Mouse (Mus musculus): ENCODE results near the gene Samd4b.

The Samd4b gene

DNA sequence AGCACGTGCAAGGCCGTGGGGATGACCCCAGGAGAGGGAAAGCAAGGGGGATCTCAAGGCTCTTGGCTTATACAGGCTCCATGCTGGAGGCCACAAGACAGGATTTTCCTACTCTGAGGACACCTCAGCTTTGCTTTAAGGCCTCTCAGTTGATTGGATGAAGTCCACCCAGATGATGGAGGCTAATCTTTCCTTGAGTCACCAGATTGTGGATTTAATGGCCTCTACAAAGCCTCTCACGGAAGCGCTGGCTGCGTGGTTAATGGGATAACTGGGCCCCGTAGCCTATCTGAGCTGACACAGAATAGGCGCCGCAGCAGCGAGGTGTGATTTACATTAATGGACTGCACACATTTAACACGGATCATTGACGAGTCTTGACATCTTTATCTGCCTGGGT, 102.5 kb downstream of the Samd4b start:
- DNase-seq (ENCODE audit: low read depth): no peak

DNA sequence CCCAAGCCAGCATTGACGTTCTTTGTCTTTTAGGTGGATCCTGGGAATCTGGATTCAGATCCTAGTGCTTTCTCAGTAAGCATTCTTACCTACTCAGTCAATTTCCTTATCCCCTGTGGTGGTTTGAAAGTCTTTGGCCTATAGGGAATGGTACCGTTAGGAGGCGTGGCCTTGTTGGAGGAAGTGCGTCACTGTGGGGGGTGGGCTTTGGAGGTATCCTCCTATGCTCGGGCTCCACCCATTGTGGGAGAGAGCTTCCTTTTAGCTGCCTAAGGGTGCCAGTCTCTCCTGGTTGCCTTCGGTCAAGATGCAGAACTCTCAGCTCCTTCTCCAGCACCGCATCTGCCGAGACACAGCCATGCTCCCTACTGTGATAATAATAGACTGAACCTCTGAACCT, 105.6 kb downstream of the Samd4b start:
- DNase-seq (ENCODE audit: low read depth): no peak

DNA sequence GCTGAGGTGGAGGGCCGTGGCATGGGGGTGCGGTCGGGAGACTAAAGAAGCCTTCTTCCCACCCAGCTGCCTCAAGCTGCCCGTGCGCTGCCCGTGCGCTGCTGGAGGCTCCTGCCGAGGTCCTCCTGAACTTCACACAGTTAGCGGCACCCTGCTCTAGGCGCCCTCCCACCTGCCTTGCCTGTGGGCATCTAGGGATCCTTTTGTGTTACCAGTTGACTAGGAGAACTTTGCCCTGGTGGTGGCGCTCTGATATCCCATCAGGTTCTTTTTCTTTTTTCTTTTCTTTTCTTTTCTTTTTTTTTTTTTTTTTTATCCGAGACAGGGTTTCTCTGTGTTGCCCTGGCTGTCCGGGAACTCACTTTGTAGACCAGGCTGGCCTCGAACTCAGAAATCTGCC, 107.0 kb downstream of the Samd4b start:
- no peak for DNase-seq (ENCODE audit: low read depth)

DNA sequence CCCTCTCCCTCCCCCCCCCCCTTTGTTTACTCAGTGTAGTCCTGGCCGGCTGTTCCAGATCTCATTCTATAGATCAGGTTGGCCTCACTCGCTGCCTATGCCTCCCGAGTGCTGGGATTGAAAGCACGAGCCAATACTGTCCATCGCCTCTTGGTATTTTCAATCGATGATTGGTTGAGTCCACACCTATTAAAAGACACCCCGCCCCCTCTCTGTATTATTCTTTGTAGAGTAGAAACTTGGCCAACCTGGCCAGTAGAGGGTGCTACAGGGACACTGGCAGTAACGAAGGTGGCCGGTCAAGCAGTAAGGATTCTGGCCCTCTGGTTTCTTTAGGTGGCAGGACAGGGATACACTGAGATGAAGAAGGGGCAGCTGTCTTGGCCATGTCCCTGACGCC, 107.5 kb downstream of the Samd4b start:
- peak; percentile 46 for DNase-seq (ENCODE audit: low read depth)

DNA sequence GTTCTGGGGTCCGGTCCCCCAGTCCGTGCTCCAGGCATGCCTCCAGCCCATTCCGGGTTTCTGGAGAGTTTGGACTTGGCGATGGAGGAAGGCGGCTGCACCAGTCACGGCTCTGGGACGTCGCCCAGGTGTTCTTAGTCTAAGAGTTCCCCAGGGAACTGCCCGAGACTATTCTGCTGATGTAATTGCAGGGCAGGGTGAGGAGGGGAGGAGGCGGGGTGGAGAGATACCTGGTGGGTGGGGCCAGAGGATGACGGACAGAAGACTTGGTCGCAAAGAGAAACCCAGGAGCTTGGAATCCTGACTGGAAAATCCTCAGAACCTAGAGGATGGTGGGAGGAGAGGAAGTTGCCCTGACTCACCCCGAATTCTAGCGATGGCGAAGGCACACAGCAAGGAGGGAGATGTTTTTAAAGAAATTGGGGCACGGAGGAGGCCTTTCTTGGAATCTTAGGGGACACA, 109.9 kb downstream of the Samd4b start:
- peak; percentile 72 for DNase-seq (ENCODE audit: low read depth)

DNA sequence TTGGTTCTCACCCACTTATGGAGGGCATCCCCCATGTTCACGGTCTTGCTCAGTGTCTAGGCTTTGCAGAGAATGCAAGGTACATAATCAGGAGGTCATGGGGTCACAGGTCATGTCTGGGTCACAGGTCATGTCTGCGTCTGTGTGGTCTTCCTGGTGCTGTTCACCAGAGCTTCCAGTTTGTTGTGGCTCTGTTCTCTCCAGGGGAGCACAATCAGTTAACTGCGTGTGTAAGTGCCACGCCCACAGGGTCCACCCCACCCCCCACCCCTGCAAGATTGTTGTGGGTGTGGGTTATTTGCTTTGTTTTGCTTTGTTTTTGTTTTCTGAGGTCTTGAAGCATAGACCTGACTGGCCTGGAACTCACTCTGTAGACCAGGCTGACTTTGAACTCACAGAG, 113.8 kb downstream of the Samd4b start:
- DNase-seq (ENCODE audit: low read depth): no peak

DNA sequence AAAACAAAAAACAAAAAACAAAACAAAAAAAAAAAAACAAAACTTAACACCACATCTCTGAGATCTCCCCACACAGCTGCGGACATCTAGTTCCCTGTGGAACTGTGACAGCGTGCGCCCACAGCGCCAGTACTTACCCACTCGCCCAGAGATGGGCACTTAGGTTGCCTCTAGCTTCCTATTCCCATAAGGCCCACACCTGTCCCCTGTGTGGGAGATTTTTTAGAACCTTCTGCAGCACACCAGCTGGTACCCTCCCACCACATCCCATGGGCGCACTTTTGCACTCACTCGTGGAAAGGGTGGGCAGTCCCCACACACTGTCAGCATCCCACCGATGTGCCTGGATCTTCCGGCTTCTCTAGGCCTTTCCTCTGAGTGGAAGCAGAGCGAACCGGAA, 115.1 kb downstream of the Samd4b start:
- DNase-seq (ENCODE audit: low read depth): no peak

DNA sequence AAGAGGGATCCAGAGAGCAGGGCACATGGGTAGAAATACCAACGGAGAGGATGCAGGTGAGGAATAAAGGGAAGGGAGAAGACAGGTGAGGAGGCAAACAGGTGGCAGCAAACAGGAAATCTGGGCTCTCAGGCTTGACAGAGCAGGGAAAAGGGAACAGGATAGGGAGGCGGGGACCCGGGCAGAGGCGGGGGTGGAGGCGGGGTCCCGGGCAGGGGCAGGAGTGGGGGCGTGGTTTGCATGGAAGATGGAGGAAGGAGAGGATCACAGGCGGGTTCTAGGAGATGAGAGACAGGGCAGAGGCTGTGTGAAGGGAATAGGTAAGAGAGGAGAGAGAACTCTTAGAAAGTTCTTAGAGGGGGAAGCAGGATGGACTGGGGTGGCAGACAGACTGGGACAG, 119.1 kb downstream of the Samd4b start:
- DNase-seq (ENCODE audit: low read depth): no peak

DNA sequence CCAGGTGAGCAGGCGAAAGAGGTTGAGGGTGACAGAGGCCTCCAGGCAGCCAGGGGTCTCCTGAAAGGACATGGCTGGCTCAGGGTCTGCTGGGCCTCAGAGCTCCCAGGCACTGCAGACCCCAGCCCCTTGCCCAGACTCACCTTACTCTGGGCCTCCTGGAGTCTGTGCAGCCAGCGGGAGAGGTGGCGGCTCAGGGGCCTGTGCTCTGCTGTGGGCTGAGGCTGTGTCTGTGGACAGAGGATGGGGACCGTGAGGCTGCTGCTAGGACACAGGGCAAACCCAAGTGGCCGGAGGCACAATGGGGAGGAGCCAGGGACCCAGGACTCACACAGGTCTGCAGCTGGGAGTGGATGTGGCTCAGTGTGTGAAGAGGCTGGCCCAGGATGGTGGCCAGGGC, 120.6 kb downstream of the Samd4b start:
- no peak for DNase-seq (ENCODE audit: low read depth)

DNA sequence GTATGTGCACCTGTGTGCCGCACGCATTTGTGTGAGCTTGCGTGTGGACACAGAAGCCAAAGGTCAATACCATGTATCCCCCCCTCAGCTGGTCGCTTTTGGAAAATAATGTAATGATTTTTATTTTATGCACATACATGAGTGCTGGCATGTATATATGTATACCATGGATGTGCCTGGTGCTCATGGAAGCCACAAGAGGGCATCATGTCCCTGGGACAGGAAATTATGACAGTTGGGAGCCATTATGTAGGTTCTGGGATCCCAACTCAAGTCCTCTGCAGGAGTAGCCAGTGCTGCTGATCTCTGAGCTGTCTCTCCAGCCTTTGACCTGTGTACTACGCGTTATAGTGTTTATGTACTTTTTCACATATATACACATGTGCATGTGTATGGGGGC, 121.8 kb downstream of the Samd4b start:
- DNase-seq (ENCODE audit: low read depth): no peak

DNA sequence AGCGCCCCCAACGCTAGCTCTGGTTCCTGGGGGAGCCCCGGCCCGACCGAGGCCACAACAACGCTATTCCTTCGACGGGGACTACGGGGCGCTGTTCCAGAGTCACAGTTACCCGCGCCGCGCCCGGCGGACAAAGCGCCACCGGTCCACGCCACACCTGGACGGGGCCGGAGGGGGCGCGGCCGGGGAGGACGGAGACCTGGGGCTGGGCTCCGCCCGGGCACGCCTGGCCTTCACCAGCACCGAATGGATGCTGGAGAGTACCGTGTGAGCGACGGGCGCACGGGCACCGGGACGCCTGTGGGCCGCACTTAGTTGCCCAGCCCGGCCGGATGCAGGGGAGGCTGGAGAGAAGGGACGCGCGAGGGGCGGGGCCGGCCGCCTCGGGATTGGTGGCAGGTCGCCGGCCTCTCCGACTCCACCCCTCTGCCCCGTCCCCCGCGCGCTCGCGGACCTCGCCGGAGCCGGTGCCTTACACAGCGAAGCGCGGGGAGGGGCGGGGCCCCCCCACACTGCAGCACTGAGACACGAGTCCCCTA, 130.7 kb downstream of the Samd4b start:
- DNase-seq (ENCODE audit: low read depth): no peak

DNA sequence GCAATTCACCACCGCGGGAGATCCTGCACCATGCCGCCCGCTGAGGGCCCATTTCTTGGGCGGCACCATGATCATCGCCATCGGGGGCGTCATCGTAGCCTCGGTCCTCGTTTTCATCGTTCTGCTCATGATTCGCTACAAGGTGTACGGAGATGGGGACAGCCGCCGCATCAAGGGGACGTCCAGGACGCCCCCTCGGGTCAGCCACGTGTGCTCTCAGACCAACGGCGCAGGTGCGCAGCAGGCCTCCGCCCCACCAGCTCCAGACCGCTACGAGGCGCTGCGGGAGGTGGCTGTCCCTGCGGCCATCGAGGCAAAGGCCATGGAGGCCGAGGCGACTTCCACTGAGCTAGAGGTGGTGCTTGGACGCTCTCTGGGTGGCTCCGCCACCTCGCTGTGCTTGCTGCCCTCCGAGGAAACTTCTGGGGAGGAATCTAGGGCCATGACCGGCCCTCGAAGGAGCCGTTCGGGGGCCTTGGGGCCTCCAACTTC, 131.2 kb downstream of the Samd4b start:
- DNase-seq (ENCODE audit: low read depth): no peak

DNA sequence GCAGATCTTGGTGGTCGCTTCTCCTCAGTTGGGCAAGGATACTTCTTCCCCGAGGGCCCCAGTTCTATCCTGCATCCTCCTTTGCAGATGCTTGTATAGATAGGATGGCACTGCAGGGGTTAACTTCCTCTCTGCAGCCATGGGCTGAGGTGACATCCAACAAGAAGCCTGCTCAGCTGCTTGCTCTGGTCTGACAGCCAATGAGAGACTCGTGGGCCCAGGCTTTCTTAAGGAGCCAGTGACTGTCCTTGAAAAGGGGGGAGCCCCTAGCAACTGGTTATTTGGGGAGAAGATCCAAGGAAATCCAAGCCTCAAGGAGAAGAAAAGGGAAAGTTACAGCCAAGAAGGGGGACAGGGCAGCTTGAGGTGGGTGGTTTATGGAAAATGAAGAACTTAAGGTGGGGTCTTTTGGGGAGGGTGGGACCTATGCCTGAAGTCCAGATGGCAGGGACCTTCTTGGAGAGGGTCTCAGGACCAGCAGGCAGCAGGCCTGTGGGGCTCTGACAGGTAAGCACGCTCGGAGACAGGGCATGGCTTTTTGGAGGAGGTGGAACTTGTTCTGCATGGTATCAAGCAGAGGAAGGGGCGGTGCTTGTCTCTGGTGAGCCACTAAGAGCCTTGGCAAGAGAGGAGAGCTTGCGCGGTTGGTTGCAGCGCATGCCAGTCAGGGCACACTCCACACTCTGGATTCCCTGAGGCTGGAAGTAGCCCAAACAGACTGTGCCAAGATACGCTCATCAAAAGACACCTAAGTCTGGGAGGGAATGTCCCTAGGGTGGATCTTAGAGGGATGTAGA, 133.3 kb downstream of the Samd4b start:
- DNase-seq (ENCODE audit: low read depth): peak; percentile 65

DNA sequence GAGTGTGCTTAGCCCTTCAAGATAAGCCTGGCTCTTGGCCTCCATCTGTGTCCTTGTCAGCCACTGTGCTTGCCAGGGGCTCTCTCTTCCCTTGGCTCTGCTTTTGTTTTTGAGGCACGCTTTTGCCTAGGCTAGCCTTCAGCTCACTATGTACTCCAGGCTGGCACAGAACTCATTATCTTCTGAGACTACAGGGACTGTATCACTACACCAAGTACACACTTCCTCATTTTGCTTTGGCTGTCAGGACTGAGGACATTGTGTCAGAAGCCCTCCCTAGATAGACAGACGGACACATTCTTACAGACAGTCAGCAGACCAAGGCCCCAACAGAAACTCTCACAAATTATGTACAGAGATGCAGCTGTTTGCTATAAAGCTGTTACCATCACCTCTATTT, 135.2 kb downstream of the Samd4b start:
- no peak for DNase-seq (ENCODE audit: low read depth)

DNA sequence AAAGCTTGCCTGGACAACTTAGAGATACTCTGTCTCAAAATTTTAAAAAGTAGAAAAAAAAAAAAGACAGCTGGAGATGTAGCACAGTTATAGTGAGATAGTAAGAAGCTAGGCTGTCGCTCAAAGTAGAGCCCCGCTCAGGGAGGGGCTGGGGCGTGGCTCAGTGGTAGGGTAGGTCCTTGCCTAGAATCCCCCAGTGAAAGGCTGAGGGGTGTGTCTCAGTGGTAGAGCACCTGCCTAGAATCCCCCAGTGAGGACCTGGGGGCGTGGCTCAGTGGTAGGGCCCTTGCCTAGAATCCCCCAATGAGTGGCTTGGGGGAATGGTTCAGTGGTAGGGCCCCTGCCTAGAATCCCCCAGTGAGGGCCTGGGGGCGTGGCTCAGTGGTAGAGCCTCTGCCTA, 137.6 kb downstream of the Samd4b start:
- DNase-seq (ENCODE audit: low read depth): no peak

DNA sequence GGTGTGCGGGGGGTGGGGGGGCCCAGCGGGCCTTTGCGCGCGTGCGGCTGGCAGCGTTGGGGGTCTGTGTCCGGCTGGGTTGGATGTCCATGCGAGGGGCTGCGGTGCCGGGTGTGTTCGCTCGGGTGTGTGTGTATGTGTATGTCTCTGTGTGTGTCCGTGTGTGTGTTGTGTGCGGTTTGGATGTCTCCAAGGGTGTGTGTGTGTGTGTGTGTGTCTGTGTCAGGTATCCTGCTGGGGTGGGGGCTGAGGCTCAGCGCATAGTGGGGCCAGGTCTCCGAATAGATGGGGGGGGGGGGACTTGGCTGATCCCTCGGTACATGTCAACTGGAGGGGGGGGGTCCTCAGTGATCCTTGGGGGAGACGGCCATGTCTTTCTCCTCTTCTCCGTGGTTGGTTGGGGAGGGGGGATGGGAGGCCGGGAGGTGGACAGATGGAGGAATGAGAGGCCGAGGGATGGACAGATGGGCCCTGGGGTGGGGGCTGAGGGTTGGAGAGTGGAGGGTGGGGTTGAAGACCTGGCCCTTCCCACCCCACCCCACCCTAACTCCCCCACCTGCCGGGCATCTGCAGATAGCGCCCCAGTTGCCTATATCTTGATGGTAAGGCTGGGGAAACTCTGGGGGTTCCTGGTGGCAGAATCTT, 145.5 kb downstream of the Samd4b start:
- no peak for DNase-seq (ENCODE audit: low read depth)

DNA sequence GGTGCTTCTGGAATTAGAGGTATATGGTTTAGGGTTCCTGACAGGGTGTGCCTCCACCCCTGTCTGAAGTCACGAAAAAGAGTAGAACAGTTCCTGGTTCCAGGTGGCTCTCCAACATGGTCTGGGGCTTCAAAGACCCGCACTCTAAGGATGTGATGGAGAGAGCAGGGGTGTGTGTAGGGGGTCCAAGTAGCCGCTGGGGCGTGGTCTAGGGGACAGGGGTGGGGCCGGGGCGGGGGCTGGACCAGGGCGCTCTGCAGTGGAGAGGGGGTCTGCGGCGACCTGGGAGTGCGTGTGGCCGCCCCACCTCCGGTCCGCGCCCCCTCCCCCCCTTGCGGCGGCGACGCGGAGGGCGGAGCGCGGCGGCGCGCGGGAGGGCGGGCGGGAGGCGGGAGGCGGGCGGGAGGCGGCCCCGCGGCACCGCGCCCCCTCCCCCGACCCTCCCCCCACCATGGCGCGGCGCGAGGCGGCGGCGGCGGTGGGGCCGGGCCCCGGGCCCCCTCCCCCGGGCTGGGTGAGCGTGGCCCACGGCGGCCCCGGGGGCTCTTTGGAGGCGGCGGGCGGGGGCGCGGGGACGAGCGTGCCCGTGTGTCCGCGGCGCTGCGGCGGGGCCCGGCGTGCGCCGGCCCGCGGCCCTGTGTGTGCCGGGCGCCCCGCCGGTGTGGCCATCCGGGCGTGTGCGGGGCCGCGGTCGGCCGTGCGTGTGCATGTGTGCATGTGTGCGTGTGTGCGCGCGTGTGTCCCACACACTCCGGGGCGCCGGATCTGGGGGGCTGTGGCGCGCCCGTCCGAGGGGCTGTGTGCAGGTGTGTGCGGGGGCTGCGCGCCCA, 146.2 kb downstream of the Samd4b start, which contains the start of gene Lrfn1:
Gene Lrfn1 (plus strand): TSS at position 450 of the 830 bp plus-strand sequence.
- no peak for DNase-seq (ENCODE audit: low read depth)

DNA sequence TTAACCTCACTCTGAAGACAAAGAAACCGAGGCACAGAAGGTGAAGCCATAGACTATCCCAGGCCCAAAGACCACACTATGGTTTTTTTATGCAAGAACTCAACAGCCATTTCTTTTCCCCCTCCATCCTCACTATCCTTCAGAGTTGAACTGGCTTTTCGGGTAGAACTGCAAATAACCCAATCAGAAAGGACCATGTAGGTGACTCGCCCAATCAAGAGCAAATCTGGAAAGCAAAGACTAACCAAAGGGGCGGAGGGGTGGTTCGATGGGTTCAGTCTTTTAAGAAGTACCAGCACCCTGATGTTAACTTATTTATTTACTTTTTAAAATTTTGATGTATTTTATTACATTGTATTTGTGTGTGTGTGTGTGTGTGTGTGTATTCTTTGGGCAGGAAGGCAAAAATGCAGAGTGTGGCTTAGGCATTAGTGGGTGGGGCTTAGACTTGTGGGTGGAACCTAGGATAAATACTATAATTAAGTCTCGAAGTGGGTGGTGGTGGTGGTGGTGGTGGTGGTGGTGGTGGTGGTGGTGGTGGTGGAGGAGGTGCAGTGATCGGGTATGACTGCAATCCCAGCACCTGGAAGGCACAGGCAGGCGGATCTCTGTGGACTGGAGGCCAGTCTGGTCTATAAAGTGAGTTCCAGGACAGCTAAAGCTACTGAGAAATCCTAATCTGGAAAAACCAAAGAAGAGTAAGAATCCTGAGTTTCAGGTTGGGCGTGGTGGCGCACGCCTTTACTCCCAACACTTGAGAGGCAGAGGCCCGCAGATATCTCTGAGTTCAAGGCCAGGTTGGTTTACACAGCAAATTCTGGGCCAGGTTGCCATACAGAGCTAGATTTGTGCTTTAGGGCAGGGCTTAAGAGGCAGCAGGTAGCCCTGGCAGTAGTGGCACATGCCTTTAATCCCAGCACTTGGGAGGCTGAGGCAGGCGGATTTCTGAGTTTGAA, 149.8 kb downstream of the Samd4b start:
- DNase-seq (ENCODE audit: low read depth): no peak

DNA sequence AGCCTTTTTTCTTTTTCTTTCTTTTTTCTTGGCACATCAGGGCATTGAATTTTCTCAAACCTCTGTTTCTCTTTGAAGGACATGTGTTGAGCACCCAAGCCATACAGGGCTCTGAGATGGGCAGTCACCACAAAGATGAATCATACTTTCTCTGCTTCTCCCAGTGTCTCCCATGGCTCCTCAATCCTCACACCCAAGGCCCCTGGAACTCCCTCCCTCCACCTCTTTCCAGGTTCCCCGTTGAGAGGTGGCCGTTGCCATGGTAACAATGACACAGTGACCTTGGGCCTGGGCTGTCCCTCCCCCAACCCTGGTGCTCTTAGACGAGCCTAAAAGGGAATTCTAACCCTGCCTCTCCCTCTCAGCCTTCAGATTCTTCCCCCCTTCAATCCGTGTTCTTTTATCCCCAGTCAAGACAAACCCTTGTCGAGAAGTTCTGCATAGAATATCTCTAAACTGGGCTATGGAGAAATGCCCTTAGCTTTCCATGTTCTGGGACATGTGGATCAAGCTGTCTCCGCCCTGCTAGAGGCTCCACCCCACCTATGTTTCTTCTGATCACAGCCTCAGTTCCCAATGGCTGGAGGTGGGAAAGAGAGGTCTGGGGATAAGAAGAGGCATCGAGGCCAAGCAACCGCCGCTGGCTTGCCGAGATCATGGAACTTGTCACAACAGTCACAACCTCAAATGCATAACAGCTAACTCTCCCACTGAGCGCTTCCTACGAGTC, 150.7 kb downstream of the Samd4b start:
- DNase-seq (ENCODE audit: low read depth): no peak

DNA sequence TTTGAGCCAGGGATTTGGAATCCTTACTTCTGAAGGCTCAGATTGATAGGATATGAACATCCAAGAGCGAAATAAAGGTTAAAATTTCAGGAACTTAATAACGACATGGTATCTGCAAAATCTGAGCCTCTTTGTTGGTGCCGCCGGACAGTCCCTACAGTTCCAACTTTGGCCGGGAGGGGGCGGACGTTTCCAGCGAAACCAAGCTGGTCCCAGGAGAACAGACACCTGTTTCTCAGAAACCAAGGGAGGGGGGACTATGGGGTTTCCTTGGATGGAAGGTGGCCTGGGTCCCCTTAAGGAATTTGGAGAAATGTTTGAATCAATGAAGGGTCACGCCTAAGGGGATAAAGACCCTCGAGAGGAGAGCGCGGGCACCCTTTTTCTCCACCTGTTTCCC, 151.5 kb downstream of the Samd4b start:
- DNase-seq (ENCODE audit: low read depth): peak; percentile 79
